Mouse (Mus musculus): ENCODE data around the gene Kncn. TPM values are rescaled to one million over a fixed set of nuclear protein-coding genes. Genes with fewer than 3 reads are reported as not detected.
A peak's percentile ranks its signal among the peaks of the same experiment; 100 is the strongest.

The Kncn gene
- total RNA-seq (2015) (0.12 TPM in 1 of 2 replicates, not detected in the other), total RNA-seq (2017) (0.24 TPM in 1 of 2 replicates, not detected in the other)

- no peak for ATAC-seq (replicated peaks; ENCODE audit: poor library complexity)
Measured at GRCm38 (mm10) chr4:115884022-115884421, at the start of gene Kncn. Gene Kncn (plus strand): TSS chr4:115884400.

- ATAC-seq (replicated peaks; ENCODE audit: poor library complexity): 0 out of 2 replicates have a peak, but pooled peaks have one; percentile 17
Measured at GRCm38 (mm10) chr4:115835576-115835975, 48.6 kb upstream of the Kncn start.

- ATAC-seq (replicated peaks; ENCODE audit: poor library complexity): peak; percentile 39
Measured at GRCm38 (mm10) chr4:115838196-115838595, 46.0 kb upstream of the Kncn start.

- peak; percentile 90 for ATAC-seq (replicated peaks; ENCODE audit: poor library complexity)
Measured at GRCm38 (mm10) chr4:115838696-115839641, 45.2 kb upstream of the Kncn start, which contains the start of gene Mknk1. Gene Mknk1 (plus strand): TSS chr4:115839198.

GRCm38 (mm10) chr4:115839956-115840355, 44.2 kb upstream of the Kncn start:
- no peak for ATAC-seq (replicated peaks; ENCODE audit: poor library complexity)

- no peak for ATAC-seq (replicated peaks; ENCODE audit: poor library complexity)
Measured at GRCm38 (mm10) chr4:115840842-115841241, 43.4 kb upstream of the Kncn start.

GRCm38 (mm10) chr4:115846656-115847055, 37.5 kb upstream of the Kncn start:
- ATAC-seq (replicated peaks; ENCODE audit: poor library complexity): no peak

GRCm38 (mm10) chr4:115847377-115847776, 36.8 kb upstream of the Kncn start:
- peak; percentile 72 for ATAC-seq (replicated peaks; ENCODE audit: poor library complexity)

GRCm38 (mm10) chr4:115848083-115848482, 36.1 kb upstream of the Kncn start:
- peak; percentile 10 for ATAC-seq (replicated peaks; ENCODE audit: poor library complexity)

GRCm38 (mm10) chr4:115848990-115849677, 35.1 kb upstream of the Kncn start:
- peak; percentile 81 for ATAC-seq (replicated peaks; ENCODE audit: poor library complexity)

- no peak for ATAC-seq (replicated peaks; ENCODE audit: poor library complexity)
Measured at GRCm38 (mm10) chr4:115850111-115850510, 34.1 kb upstream of the Kncn start.

GRCm38 (mm10) chr4:115850631-115851030, 33.6 kb upstream of the Kncn start:
- no peak for ATAC-seq (replicated peaks; ENCODE audit: poor library complexity)

GRCm38 (mm10) chr4:115851569-115851968, 32.6 kb upstream of the Kncn start:
- no peak for ATAC-seq (replicated peaks; ENCODE audit: poor library complexity)

GRCm38 (mm10) chr4:115855100-115855499, 29.1 kb upstream of the Kncn start:
- peak; percentile 35 for ATAC-seq (replicated peaks; ENCODE audit: poor library complexity)

GRCm38 (mm10) chr4:115855609-115856008, 28.6 kb upstream of the Kncn start:
- no peak for ATAC-seq (replicated peaks; ENCODE audit: poor library complexity)

GRCm38 (mm10) chr4:115856282-115856681, 27.9 kb upstream of the Kncn start:
- peak; percentile 29; the same call in 1 of the 2 replicates for ATAC-seq (replicated peaks; ENCODE audit: poor library complexity)

- peak; percentile 87 for ATAC-seq (replicated peaks; ENCODE audit: poor library complexity)
Measured at GRCm38 (mm10) chr4:115857293-115857883, 26.8 kb upstream of the Kncn start.

- ATAC-seq (replicated peaks; ENCODE audit: poor library complexity): no peak
Measured at GRCm38 (mm10) chr4:115863352-115863751, 20.8 kb upstream of the Kncn start.

- no peak for ATAC-seq (replicated peaks; ENCODE audit: poor library complexity)
Measured at GRCm38 (mm10) chr4:115863880-115864279, 20.3 kb upstream of the Kncn start.

GRCm38 (mm10) chr4:115869512-115870210, 14.5 kb upstream of the Kncn start:
- ATAC-seq (replicated peaks; ENCODE audit: poor library complexity): no peak

GRCm38 (mm10) chr4:115873231-115873630, 11.0 kb upstream of the Kncn start:
- no peak for ATAC-seq (replicated peaks; ENCODE audit: poor library complexity)

Data from megakaryocyte progenitor cell, adult 5-6 weeks (primary cell).